Mouse (Mus musculus) layer of hippocampus, postnatal 14 days (tissue): ENCODE results near the gene Fmnl2. TPM values are rescaled to one million over a fixed set of nuclear protein-coding genes. Genes with fewer than 3 reads are reported as not detected.

ENCODE experiments used
- DNase-seq, 2 experiments: peaks; one replicate each; pipeline ENCODE4 v3.0.0; 2021 to 2022; ENCODE audit warnings: low spot score in 2 of 2, mixed read lengths in 1 of 2
- total RNA-seq, 2 experiments: library from RNA; stranded (reverse); gene quantifications; 2 replicates each; pipeline ENCODE4 v1.2.3; 2021

Gene Fmnl2
- total RNA-seq, 2 experiments from 2014 or later: 52.5 to 53.8 TPM

DNA sequence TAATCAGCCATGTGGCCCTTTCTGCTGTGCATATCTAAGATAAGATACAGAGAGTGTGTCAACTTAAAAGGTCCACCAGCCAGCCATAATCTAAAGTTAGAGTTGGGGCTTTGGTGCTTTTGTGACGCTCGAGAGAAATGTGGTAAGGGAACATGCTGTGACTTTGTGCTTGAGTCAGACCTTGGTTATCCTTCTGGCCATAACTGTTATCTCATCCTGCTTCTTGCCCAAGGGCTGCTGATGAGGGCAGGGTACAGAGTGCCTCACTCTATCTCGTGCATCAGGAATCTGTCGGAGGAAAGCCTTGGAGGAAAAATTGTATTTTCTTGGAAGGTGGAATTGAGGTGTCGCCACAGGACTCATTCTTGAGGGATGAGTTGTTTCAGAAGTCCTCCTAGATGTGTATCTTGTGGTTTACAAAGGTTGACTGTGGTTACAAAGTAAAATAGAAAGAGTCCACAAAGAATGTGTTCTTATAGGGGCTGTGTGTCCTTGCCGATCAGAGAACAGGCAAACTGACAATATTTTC is 94.6 kb downstream of the Fmnl2 start:
- no peak for DNase-seq

DNA sequence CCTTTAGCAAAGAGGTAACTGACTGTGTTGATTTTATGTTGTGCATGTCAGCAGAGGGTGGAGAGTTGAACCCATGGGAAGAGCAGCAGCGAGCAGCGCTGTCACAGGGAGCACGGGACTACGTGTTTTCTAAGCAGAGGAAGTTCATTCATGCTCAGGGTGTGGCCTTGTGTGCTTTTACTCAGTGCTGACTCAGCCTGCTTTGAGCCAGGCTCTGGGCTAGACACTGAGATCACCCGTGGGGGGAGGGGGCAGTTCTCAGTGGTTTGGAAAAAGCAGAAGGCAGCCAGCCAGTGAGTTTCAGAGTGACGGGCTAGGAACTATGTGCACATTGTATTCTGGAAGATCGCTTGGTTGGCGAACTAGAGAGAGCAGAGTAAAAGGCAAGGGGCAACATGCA is 97.4 kb downstream of the Fmnl2 start:
- peak; percentile 52 to 69 for DNase-seq

DNA sequence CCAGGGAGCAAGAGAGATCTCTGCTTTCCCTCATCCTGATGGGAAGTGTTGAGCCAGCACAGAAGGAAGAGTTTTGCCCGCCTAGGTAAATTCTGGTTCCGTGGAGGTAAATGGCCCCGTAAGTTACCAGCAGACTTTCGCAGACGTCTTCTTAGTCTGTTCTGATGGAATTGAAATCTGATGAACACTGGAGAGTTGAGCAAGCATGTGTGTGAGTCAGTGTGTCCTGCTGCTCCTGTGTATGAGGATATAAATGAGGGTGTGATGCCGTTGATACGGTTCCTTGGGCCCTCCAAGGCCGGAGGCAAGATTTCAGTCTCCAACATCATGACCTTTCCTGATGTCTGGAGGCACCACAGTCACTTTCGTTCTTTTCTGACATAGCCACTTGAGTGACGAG is 98.2 kb downstream of the Fmnl2 start:
- DNase-seq: no peak

DNA sequence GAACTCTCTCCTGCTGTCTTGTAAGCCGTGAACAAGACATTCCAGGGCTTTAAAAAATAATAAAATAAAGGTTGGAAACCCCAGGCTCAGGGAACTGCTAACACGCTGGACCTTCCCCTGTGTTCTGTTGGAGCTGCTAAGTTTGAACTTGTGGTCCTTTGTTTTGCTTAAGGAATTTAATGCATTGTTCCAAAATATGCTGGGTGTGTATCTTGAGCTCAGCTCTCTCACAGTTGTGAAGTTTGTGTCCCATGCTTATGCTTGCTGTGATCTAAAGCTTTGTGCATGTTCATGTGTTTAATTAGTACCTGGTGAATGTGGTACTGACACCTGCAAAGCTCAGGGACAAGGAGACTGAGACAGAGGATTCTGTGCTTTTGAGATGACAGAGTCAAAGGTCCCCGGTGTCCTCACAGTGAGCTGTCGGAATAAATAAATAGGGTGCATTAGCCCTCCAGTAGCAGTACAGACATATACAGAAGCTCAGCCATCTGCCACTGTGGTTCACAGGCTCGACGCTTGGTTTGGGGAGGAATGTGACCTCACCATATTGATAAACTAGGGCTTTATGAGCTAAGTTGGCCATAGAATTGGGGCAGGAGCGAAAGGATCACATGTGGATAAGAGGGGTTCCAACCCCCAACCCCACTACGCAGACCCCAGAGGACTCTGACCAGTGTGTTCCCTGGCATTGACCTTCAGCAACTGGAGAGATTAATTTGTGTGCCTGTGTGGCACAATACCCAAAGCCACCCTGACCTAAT is 100.3 kb downstream of the Fmnl2 start:
- no peak for DNase-seq

DNA sequence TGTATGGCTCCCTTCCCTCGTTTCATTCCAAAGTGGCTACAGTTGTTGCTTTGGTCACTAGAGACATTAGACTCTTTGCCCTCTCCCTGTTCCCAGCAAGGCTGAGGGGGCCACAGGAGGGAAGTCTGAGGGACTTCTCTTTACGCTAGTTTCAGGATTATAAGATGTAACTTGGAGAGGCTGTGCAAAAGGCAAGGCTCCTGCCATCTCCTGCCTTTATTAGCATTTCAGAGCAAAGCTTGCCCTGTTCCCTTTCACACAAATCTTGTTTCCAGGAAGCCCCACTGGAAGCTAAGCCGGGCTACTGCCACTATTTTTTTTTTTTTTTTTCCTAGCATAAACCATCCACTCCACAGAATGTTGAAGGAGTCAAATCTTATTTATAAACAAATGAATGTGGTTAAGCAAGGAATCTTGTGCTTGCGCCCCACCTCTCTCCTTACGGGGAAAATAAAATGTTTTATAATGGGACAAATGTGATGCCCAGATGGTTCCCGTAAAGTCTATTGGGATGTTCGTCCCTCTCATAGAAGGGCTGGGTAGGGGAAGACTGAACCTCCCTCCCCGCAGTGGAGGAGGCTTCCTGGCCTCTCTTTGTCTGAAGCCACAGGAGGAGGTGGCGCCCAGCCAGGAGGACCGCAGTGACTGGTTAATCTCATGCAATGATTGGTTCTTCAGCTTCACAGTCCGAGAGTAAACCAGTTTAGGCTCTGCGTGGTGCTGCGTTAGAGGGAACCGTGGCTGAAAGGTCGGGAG is 101.1 kb downstream of the Fmnl2 start:
- DNase-seq: no peak

DNA sequence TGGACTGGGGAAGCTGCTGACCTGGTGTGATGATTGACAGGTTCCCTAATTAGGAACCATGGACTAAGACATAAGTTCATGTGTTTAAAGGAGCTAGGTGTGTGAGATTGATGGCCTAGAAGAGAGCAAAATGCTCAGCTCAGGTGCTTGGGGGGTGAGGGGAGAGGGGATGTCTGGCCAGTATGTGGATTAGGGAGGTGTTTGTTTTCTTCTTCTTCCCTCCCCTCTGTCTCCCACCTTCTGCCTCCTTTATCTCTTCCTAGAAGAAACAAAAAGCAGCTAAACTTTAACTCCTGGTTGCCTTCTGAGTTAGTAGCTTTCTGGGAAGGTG is 101.6 kb downstream of the Fmnl2 start:
- DNase-seq: no peak

DNA sequence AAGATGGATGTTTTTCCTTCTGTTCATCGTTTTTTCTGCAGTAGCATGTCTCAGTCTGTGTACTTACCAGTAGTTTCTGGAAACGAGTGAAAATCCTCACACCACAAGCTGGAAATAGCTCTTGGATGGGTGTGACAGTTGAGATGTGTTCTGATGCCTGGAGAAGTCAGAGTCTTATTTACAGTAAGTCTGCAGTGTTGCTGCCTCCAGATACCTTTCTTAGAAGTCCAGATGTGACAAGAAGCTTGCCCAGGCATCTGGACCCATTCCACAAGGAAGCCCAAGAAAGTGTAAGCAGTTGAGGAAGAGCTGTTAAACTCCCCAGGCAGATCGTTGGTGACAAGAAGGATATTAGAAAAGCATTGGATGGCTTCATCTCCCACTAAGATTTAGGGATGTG is 102.3 kb downstream of the Fmnl2 start:
- no peak for DNase-seq

DNA sequence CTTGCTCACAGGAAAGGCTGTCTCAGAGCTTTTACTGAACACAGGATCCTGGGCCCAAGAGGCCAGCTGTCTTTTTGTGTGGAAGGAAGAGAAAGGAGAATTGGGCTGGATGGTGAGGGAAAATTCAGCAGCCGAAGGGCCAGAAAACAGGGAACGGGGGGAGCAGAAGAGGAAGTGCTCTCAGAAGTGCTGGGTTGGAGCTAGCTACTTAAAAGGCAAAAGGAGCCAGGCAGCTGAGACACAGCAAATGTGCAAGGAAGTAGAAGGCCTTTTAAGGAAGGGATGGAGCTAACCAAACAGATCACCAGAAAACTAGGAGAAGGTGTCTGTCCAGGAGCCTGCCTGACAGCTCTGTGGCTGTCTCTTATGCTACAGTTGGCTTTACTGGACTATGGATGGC is 103.0 kb downstream of the Fmnl2 start:
- no peak for DNase-seq

DNA sequence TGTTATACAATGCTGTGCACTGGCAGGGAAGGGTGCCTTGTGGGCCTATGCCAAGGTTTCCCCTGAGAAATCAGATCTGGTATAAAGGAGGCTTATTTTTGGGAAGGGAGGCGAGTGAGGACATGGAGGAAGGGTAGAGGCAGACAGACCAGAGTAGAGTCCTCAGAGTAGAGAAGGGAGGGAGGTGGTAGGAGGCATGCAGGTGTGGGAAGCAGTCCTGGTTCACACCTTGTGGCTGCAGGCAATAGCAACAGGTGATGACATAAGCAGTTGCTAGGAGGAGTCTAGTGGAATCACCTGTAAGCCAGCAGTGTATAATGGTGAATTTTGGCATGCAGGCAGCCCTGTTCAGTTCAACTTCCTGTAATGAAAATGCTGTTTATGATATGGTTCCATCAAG is 105.8 kb downstream of the Fmnl2 start:
- DNase-seq: no peak

DNA sequence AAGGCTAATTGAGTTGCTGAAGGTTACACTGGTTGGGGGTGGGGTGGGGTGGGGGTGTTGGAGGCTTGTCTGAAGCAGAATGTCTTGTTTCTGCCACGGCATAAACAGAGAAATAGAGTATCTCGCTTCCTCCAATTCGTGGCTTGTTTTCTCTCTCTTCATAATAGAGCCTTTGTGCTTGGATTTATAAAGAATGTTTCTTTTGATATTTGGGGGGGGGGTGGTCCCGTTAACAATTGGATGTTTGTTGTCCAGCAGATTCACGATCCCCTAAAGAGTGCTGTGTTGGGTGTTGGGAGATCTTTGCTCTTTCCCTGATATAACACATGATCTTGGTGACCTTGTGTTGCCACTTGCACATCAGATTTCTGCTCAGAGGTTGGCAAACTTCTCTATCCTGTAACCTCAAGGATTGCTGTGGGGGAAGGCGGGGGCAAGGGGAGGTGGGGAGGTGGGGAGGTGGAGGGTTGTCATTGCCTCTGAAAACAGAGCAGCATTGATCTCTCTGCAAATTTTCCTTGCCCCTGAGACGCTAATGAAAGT is 106.8 kb downstream of the Fmnl2 start:
- no peak for DNase-seq

DNA sequence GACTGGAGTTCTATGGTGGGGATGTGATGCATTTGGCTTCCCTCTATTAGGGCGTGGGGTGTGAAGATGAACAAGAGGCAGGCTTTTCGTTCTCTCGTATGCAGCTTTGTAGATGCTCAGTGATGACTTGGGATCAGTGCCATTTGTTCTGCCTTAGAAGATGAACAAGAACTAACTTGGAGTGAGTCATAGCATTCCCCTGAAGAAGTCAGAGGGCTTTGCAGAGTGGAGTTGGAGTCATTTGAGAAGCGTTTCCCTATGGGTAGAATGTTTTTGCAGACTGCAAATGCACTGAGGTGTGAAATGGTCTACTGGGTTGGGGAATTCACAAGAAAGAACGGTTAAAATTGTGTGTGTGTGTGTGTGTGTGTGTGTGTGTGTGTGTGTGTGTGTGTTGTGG is 108.6 kb downstream of the Fmnl2 start:
- DNase-seq: no peak

DNA sequence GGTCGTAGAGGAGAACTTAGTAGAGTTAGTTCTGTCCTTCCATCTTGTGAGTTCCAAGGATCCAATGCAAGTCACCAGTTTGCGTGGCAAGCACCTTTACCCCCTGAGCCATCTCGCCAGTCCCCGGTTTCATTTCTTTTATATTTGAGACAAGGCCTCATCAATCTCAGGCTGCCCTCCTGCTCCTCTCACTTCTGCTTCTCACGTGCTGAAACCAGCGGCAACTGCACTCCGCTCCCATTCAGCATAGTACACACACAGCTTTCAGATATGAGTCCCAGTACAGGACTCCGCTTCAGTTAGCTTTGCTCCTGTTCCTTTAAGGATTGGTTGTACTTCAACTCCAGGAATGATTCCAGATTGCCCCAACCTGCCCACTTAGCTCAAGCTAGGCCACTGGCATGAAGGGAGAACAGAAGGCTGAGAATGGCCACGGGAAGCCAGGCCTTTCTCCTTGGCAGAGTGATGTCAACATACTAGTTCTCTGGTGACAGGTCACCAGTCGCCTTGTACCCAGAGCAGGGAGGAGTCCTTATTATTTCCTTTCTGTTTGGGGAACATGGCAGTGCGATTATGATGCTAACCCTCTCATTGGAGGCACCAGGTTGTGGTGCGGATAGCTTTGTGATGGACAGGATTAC is 109.3 kb downstream of the Fmnl2 start:
- no peak for DNase-seq

DNA sequence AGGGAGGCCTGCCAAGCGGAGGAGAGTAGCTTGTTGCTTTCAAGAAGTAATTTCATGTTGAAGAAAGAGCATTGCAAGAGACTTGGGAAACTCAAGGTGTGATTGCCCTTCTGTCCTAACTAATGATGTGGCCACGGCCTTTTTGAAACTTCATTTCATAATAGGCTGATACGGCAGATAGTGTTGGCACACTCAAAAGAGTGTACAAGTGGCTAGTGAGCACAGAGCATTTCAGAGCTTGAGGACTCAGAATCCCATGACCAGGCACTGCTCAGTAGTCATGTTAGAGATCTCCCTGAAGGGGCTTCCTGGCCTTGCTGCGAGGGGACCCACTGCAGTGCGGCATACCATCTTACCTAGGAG is 109.8 kb downstream of the Fmnl2 start:
- DNase-seq: no peak

DNA sequence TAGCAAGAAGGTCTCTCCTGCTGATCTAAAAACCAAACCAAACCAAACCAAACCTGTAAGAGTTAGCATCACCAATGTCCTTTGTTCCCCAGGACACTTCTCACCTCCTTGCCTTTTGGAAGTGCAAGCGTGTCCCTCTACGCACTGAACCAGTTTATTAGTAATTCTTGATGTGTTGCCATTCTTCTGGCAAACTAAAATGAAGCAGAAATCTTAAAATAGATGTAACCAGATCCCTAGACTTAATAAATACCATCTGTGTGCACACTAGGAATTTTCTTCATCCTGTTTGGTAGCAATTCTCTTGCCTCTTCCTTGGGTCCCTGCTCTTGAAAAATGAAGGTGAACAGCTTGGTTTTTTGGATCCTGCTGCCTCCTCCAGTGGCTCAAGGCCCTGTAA is 111.2 kb downstream of the Fmnl2 start:
- no peak for DNase-seq

DNA sequence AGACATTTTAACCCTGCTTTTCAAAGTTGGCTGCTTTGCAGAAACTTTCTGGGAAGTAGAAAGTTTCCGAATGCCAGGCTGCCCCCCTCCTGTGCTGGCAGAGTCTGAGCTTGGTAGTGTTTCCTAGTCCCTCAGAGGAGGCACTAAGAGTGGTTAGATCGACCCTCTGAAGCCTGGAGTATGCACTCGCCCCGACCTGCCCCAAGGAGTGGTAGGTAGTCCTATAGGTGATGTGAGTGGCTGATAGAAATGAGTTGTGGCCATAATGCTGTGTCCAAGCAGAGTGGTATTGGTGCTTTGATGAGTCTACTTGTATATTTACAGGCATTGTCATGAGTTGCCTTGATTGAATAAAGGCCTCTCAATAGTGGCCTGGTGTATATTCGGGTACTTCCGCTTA is 116.4 kb downstream of the Fmnl2 start:
- DNase-seq: no peak

DNA sequence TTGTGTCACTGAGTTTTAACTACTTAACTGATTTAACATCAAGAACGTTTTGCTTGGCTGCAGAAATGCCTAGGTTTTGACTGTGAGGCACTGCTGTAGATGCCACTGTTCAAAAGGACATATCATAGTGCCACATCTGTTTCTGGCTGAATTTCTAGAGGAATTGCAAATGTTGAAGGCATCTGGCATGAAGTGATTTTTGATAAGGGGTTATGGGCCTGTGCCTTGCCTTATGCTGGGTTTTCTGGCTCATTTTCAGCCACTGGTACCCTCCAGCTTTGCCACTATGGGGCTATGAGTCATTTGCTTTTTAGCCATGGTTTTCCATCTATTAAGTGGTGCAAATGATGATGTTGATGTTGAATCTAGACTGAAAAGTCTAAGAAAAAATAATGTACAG is 117.1 kb downstream of the Fmnl2 start:
- DNase-seq: no peak

DNA sequence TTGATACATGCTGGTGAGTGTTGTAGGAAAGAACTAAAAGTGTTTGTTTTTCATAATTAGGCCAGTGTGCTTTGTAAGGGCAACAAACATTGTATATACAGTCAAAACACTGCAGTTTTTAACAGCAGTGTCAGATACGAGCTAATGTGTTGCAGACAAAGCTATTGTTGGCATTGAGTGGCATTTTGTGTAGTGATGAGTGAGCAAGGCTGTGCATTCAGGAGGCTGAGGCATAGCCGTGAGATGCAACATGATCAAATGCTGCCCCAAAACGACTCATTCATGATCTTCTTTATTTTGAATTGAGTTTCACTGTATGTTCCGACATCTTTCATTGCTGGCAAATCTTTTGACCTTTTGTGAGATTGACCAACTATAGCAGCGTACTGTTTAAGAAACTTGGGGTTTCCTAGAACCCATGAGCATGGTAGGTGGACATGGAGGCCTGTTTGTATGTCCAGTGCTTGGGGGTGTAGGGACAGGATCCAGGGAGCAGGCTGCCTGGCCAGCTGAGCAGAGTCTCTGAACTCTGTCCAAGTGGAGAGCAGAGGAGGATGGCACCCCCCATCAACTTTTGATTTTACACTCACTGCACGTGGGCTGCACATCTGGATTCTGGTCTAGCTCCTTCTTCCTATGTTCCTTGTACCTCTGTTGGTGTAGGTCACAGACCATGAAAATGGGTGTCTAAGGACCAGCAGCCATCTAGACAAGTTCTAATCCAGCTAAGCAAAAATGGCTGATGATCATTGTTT is 120.4 kb downstream of the Fmnl2 start:
- no peak for DNase-seq

DNA sequence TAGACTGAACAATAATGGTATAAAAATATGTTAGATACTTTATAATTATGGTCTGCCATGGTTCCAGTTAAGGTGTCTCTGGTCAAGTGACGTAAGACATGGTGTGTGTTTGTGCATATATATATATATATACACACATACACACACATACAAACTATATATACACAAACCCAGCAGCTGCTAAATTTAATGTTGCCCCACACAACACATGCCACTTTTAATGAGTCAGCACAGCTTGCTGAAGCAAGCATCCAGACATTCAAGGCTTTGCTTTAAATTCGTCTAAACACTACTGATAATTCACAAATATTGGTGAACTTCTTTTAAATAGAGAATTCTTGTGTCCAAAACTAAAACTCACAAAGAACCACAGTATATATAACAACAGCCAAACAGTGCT is 121.1 kb downstream of the Fmnl2 start:
- no peak for DNase-seq

DNA sequence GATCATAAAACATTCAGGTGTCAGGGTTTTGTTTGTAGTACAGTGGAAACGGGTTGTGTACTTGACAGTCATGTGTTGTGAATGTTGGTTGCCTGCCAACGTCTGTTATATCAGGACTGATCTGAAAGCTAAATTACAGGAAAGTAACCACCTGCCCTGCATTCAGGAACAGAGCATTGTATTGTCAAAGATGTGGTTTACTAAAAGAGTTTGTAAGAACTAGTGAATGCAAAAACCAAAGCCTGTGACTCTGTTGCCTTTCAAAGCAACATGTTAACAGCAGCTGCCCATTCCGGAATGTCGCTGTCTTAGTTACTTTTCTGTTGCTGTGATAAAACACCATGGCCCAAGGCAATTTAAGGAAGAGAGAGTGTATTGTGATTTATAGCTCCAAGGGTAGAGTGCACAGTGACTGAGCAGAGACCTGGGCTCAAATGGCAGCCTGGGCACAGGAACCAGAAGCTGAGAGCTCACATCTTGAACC is 121.7 kb downstream of the Fmnl2 start:
- DNase-seq: no peak

DNA sequence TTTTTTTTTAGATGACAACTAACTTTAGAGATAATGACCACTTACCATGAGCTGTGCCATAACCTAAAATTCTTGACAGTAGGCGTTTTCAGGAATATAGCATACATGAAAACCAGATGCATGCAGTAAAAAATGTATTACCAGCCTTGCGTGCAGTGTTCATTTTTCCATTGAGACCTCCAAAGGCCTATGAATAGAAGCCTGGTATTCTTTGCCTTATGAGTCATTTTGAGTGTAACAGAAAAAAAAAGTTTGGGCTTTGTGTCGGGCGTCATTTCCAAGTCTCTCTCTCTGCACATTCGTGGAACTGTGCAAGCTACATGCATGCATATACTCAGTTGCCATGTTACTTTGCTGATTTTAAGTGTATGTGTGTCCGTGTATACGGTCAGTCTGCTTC is 123.5 kb downstream of the Fmnl2 start:
- no peak for DNase-seq

DNA sequence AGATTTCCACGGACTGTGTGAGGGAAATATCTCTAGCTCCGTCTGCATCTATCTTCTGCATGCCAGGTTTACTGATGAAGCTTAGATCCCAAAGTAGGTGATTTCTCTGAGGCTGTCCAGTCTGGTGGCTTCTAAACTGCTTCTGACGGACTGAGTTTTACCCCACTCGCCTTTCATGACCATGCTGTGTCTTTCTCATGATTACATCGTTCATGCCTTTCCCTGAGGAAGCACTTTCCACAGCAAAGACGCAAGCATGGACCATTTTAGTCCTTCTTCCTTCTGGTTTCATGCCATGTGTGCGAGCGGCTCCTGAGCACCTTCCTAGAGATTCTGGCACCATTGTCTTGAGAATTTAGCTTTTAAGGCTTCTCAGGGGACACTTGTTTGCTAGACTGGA is 123.9 kb downstream of the Fmnl2 start:
- DNase-seq: no peak
